Mouse (Mus musculus) 416B (cell line): ENCODE results near the gene Inpp5f.
A peak's percentile ranks its signal among the peaks of the same experiment; 100 is the strongest.
"Not testable (repeated sequence)": the region's sequence is repeated elsewhere in the genome, so short reads cannot be mapped to it uniquely, and the experiment has no call there.

Experiments used
- DNase-seq: peaks from one replicate; pipeline ENCODE4 v3.0.0; 2011; ENCODE audit warnings: low read depth

Gene Inpp5f

GRCm38 (mm10) chr7:128664861-128665377 lies 53.8 kb downstream of the Inpp5f start:
- DNase-seq, result no peak

- DNase-seq, result no peak
These were observed 56.7 kb downstream of the Inpp5f start for GRCm38 (mm10) chr7:128667788-128668187.

- DNase-seq, result no peak
These were observed 57.7 kb downstream of the Inpp5f start for GRCm38 (mm10) chr7:128668831-128669230.

- DNase-seq, result peak; percentile 93
These were observed 60.8 kb downstream of the Inpp5f start for GRCm38 (mm10) chr7:128671952-128672351.

GRCm38 (mm10) chr7:128672408-128673010 lies 61.4 kb downstream of the Inpp5f start:
- DNase-seq, result peak; percentile 94

- no peak for DNase-seq
These were observed 67.4 kb downstream of the Inpp5f start for GRCm38 (mm10) chr7:128678546-128678945.

GRCm38 (mm10) chr7:128687821-128688564 lies 76.9 kb downstream of the Inpp5f start:
- DNase-seq, result no peak

GRCm38 (mm10) chr7:128689347-128689746 lies 78.2 kb downstream of the Inpp5f start:
- DNase-seq, result no peak

GRCm38 (mm10) chr7:128690070-128690469 lies 78.9 kb downstream of the Inpp5f start:
- DNase-seq, result peak; percentile 88

- DNase-seq, result no peak
These were observed 79.7 kb downstream of the Inpp5f start for GRCm38 (mm10) chr7:128690796-128691195.

- DNase-seq, result no peak
These were observed 81.0 kb downstream of the Inpp5f start for GRCm38 (mm10) chr7:128692163-128692562.

GRCm38 (mm10) chr7:128694848-128695247 lies 83.7 kb downstream of the Inpp5f start:
- no peak for DNase-seq

GRCm38 (mm10) chr7:128699959-128700358 lies 88.8 kb downstream of the Inpp5f start:
- DNase-seq, result not testable (repeated sequence)

- DNase-seq, result peak; percentile 64
These were observed 94.6 kb downstream of the Inpp5f start for GRCm38 (mm10) chr7:128705735-128706134.

GRCm38 (mm10) chr7:128717991-128718390 lies 106.9 kb downstream of the Inpp5f start:
- DNase-seq, result no peak

GRCm38 (mm10) chr7:128724761-128725160 lies 113.6 kb downstream of the Inpp5f start:
- DNase-seq, result peak; percentile 90

GRCm38 (mm10) chr7:128725189-128725588 lies 114.1 kb downstream of the Inpp5f start:
- no peak for DNase-seq

GRCm38 (mm10) chr7:128726999-128727398 lies 115.9 kb downstream of the Inpp5f start:
- no peak for DNase-seq

GRCm38 (mm10) chr7:128727701-128728100 lies 116.6 kb downstream of the Inpp5f start:
- no peak for DNase-seq

- DNase-seq, result no peak
These were observed 117.6 kb downstream of the Inpp5f start for GRCm38 (mm10) chr7:128728738-128729137.

- DNase-seq, result no peak
These were observed 120.5 kb downstream of the Inpp5f start for GRCm38 (mm10) chr7:128731585-128731984.

- DNase-seq, result peak; percentile 69
These were observed 126.9 kb downstream of the Inpp5f start for GRCm38 (mm10) chr7:128738041-128738440.

- DNase-seq, result no peak
These were observed 128.0 kb downstream of the Inpp5f start for GRCm38 (mm10) chr7:128739116-128739461.
